Mouse (Mus musculus): ENCODE results near the gene Paf1. TPM values are rescaled to one million over a fixed set of nuclear protein-coding genes. Genes with fewer than 3 reads are reported as not detected.
A peak's percentile ranks its signal among the peaks of the same experiment; 100 is the strongest.

Paf1 gene
- polyA plus RNA-seq (2014; fragmentation: Nextera tagmentation; extraction: Ambion mirVana) = 77.6 and 79.9 TPM in 2 replicates

- Histone ChIP-seq H3K36me3 (ENCODE audit: control insufficient read depth, insufficient read depth, low read length) (peaks cover 9% of the 10 kb centered on the region), H3K9me3 (ENCODE audit: control insufficient read depth, low read length) (no peaks in the 10 kb centered on the region), H3K4me2 (replicated peaks; ENCODE audit: low read depth, low read length) (peak within 1 kb of the TSS; percentile 82), H3K27ac (ENCODE audit: low read depth, low read length) (no peak within 1 kb of the TSS), H3K9ac (ENCODE audit: low read depth, low read length) (peak within 1 kb of the TSS; percentile 83), H3K4me3 (ENCODE audit: low read depth, low read length) (peak within 1 kb of the TSS; percentile 91), H3K27me3 (ENCODE audit: control insufficient read depth, insufficient read depth, low read length) (no peaks in the 10 kb centered on the region), H3K4me1 (replicated peaks; ENCODE audit: control insufficient read depth, insufficient read depth, low read length) (no peaks in the 10 kb centered on the region; the same call in 1 of the 2 replicates)
- WGBS = under 1% methylated on average over 58 of the region's 58 CpGs
- ATAC-seq (ENCODE audit: low FRiP score) (peak; percentile 99), DNase-seq (ENCODE audit: low spot score) (peak; percentile 94)
Observed at GRCm38 (mm10) chr7:28392429-28393271, at the start of gene Paf1, which contains the start of gene Med29. Gene Paf1 (plus strand): TSS chr7:28392951. Gene Med29 (minus strand): TSS chr7:28392708.

GRCm38 (mm10) chr7:28344637-28345036, 48.1 kb upstream of the Paf1 start:
- H3K9me3 ChIP-seq (ENCODE audit: control insufficient read depth, low read length) = no peaks in the 10 kb centered on the region
- H3K4me3 ChIP-seq (ENCODE audit: low read depth, low read length) = no peak overlapping the region
- no peaks in the 10 kb centered on the region; the same call in 1 of the 2 replicates for H3K4me1 ChIP-seq (replicated peaks; ENCODE audit: control insufficient read depth, insufficient read depth, low read length)
- no peak overlapping the region for H3K4me2 ChIP-seq (replicated peaks; ENCODE audit: low read depth, low read length)
- H3K27me3 ChIP-seq (ENCODE audit: control insufficient read depth, insufficient read depth, low read length) = no peaks in the 10 kb centered on the region
- 10% methylated on average over 4 of the region's 4 CpGs for WGBS
- no peak for ATAC-seq (ENCODE audit: low FRiP score)
- DNase-seq (ENCODE audit: low spot score) = peak; percentile 87
- H3K9ac ChIP-seq (ENCODE audit: low read depth, low read length) = no peak overlapping the region
- no peaks in the 10 kb centered on the region for H3K36me3 ChIP-seq (ENCODE audit: control insufficient read depth, insufficient read depth, low read length)
- no peak overlapping the region for H3K27ac ChIP-seq (ENCODE audit: low read depth, low read length)

- no peak overlapping the region for H3K4me3 ChIP-seq (ENCODE audit: low read depth, low read length)
Observed at GRCm38 (mm10) chr7:28347746-28348145, 45.0 kb upstream of the Paf1 start.

GRCm38 (mm10) chr7:28348601-28349000, 44.1 kb upstream of the Paf1 start:
- no peak overlapping the region for H3K4me2 ChIP-seq (replicated peaks; ENCODE audit: low read depth, low read length)
- peaks cover 3% of the 10 kb centered on the region; the same call in 1 of the 2 replicates for H3K4me1 ChIP-seq (replicated peaks; ENCODE audit: control insufficient read depth, insufficient read depth, low read length)
- no peak for ATAC-seq (ENCODE audit: low FRiP score)
- H3K4me3 ChIP-seq (ENCODE audit: low read depth, low read length) = no peak overlapping the region
- H3K9me3 ChIP-seq (ENCODE audit: control insufficient read depth, low read length) = no peaks in the 10 kb centered on the region
- H3K36me3 ChIP-seq (ENCODE audit: control insufficient read depth, insufficient read depth, low read length) = peaks cover 7% of the 10 kb centered on the region; the same call in 1 of the 2 replicates
- no peak overlapping the region for H3K27ac ChIP-seq (ENCODE audit: low read depth, low read length)
- no peak overlapping the region for H3K9ac ChIP-seq (ENCODE audit: low read depth, low read length)
- H3K27me3 ChIP-seq (ENCODE audit: control insufficient read depth, insufficient read depth, low read length) = no peaks in the 10 kb centered on the region
- 88% methylated on average over 7 of the region's 7 CpGs for WGBS
- DNase-seq (ENCODE audit: low spot score) = no peak

More at GRCm38 (mm10) chr7:28347746-28348145, 45.0 kb upstream of the Paf1 start:
- no peak overlapping the region for H3K27ac ChIP-seq (ENCODE audit: low read depth, low read length)
- ATAC-seq (ENCODE audit: low FRiP score) = no peak
- DNase-seq (ENCODE audit: low spot score) = no peak
- no peaks in the 10 kb centered on the region for H3K27me3 ChIP-seq (ENCODE audit: control insufficient read depth, insufficient read depth, low read length)
- no peaks in the 10 kb centered on the region for H3K36me3 ChIP-seq (ENCODE audit: control insufficient read depth, insufficient read depth, low read length)
- WGBS = 85% methylated on average over 3 of the region's 3 CpGs
- peaks cover 3% of the 10 kb centered on the region; the same call in 1 of the 2 replicates for H3K4me1 ChIP-seq (replicated peaks; ENCODE audit: control insufficient read depth, insufficient read depth, low read length)
- no peak overlapping the region for H3K4me2 ChIP-seq (replicated peaks; ENCODE audit: low read depth, low read length)
- H3K9me3 ChIP-seq (ENCODE audit: control insufficient read depth, low read length) = no peaks in the 10 kb centered on the region
- no peak overlapping the region for H3K9ac ChIP-seq (ENCODE audit: low read depth, low read length)

GRCm38 (mm10) chr7:28350155-28350883, 42.4 kb upstream of the Paf1 start, which contains the start of gene Rps16:
Gene Rps16 (plus strand): TSS chr7:28350652.
- H3K27ac ChIP-seq (ENCODE audit: low read depth, low read length) = peak within 1 kb of the TSS; percentile 72
- peak within 1 kb of the TSS; percentile 95 for H3K9ac ChIP-seq (ENCODE audit: low read depth, low read length)
- DNase-seq (ENCODE audit: low spot score) = peak; percentile 99
- peak; percentile 96 for ATAC-seq (ENCODE audit: low FRiP score)
- peak within 1 kb of the TSS; percentile 91 for H3K4me2 ChIP-seq (replicated peaks; ENCODE audit: low read depth, low read length)
- no peaks in the 10 kb centered on the region for H3K9me3 ChIP-seq (ENCODE audit: control insufficient read depth, low read length)
- peak within 1 kb of the TSS; percentile 64 for H3K4me3 ChIP-seq (ENCODE audit: low read depth, low read length)
- WGBS = under 1% methylated on average over 44 of the region's 50 CpGs
- peaks cover 3% of the 10 kb centered on the region; the same call in 1 of the 2 replicates for H3K4me1 ChIP-seq (replicated peaks; ENCODE audit: control insufficient read depth, insufficient read depth, low read length)
- H3K36me3 ChIP-seq (ENCODE audit: control insufficient read depth, insufficient read depth, low read length) = peaks cover 12% of the 10 kb centered on the region
- no peaks in the 10 kb centered on the region for H3K27me3 ChIP-seq (ENCODE audit: control insufficient read depth, insufficient read depth, low read length)

GRCm38 (mm10) chr7:28351676-28352191, 41.0 kb upstream of the Paf1 start:
- 50% methylated on average over 4 of the region's 4 CpGs for WGBS
- no peaks in the 10 kb centered on the region for H3K9me3 ChIP-seq (ENCODE audit: control insufficient read depth, low read length)
- peak overlapping the region; percentile 91 for H3K4me2 ChIP-seq (replicated peaks; ENCODE audit: low read depth, low read length)
- H3K27me3 ChIP-seq (ENCODE audit: control insufficient read depth, insufficient read depth, low read length) = no peaks in the 10 kb centered on the region
- DNase-seq (ENCODE audit: low spot score) (no peak), ATAC-seq (ENCODE audit: low FRiP score) (no peak)
- peaks cover 12% of the 10 kb centered on the region for H3K36me3 ChIP-seq (ENCODE audit: control insufficient read depth, insufficient read depth, low read length)
- no peak overlapping the region for H3K27ac ChIP-seq (ENCODE audit: low read depth, low read length)
- peaks cover 3% of the 10 kb centered on the region; the same call in 1 of the 2 replicates for H3K4me1 ChIP-seq (replicated peaks; ENCODE audit: control insufficient read depth, insufficient read depth, low read length)
- H3K9ac ChIP-seq (ENCODE audit: low read depth, low read length) = peak overlapping the region; percentile 95
- peak overlapping the region; percentile 64 for H3K4me3 ChIP-seq (ENCODE audit: low read depth, low read length)

- Histone ChIP-seq H3K4me1 (replicated peaks; ENCODE audit: control insufficient read depth, insufficient read depth, low read length) (peaks cover 5% of the 10 kb centered on the region; the same call in 1 of the 2 replicates), H3K9ac (ENCODE audit: low read depth, low read length) (no peak overlapping the region), H3K4me2 (replicated peaks; ENCODE audit: low read depth, low read length) (no peak overlapping the region), H3K27me3 (ENCODE audit: control insufficient read depth, insufficient read depth, low read length) (no peaks in the 10 kb centered on the region), H3K4me3 (ENCODE audit: low read depth, low read length) (no peak overlapping the region), H3K9me3 (ENCODE audit: control insufficient read depth, low read length) (no peaks in the 10 kb centered on the region), H3K27ac (ENCODE audit: low read depth, low read length) (no peak overlapping the region), H3K36me3 (ENCODE audit: control insufficient read depth, insufficient read depth, low read length) (peaks cover 12% of the 10 kb centered on the region)
- ATAC-seq (ENCODE audit: low FRiP score) = no peak
- no peak for DNase-seq (ENCODE audit: low spot score)
- 94% methylated on average over 2 of the region's 2 CpGs for WGBS
Observed at GRCm38 (mm10) chr7:28353267-28353666, 39.5 kb upstream of the Paf1 start.

- H3K9ac ChIP-seq (ENCODE audit: low read depth, low read length) = no peak overlapping the region
- peaks cover 12% of the 10 kb centered on the region for H3K36me3 ChIP-seq (ENCODE audit: control insufficient read depth, insufficient read depth, low read length)
- no peak for ATAC-seq (ENCODE audit: low FRiP score)
- H3K4me2 ChIP-seq (replicated peaks; ENCODE audit: low read depth, low read length) = no peak overlapping the region
- H3K27ac ChIP-seq (ENCODE audit: low read depth, low read length) = no peak overlapping the region
- peaks cover 5% of the 10 kb centered on the region; the same call in 1 of the 2 replicates for H3K4me1 ChIP-seq (replicated peaks; ENCODE audit: control insufficient read depth, insufficient read depth, low read length)
- 93% methylated on average over 3 of the region's 3 CpGs for WGBS
- no peak for DNase-seq (ENCODE audit: low spot score)
- H3K9me3 ChIP-seq (ENCODE audit: control insufficient read depth, low read length) = no peaks in the 10 kb centered on the region
- no peaks in the 10 kb centered on the region for H3K27me3 ChIP-seq (ENCODE audit: control insufficient read depth, insufficient read depth, low read length)
- no peak overlapping the region for H3K4me3 ChIP-seq (ENCODE audit: low read depth, low read length)
Observed at GRCm38 (mm10) chr7:28354113-28354581, 38.6 kb upstream of the Paf1 start.

Measured in hindbrain, embryonic 11.5 days (tissue).